Mouse (Mus musculus) spleen, postnatal 36 days (tissue): Measurements from ENCODE around the gene Fam213b.

Experiments used
- DNase-seq, 2 experiments: peaks; one replicate each; pipeline ENCODE4 v3.0.0; 2022; ENCODE audit warnings: low spot score in 2 of 2, mixed read lengths in 1 of 2

Gene Fam213b

GRCm38 (mm10) chr4:154898506-154899446 is at the start of gene Fam213b:
TSS of gene Fam213b (minus strand) at chr4:154899135.
- peak; percentile 82 to 85 for DNase-seq

GRCm38 (mm10) chr4:154948066-154948939 is 49.4 kb upstream of the Fam213b start:
- DNase-seq = no peak

- DNase-seq = no peak
Observed at GRCm38 (mm10) chr4:154946319-154946718, 47.4 kb upstream of the Fam213b start.

GRCm38 (mm10) chr4:154944121-154944590 is 45.2 kb upstream of the Fam213b start:
- peak; percentile 85 to 88 for DNase-seq

GRCm38 (mm10) chr4:154943323-154944039 is 44.5 kb upstream of the Fam213b start:
- DNase-seq = no peak

GRCm38 (mm10) chr4:154942632-154943322 is 43.8 kb upstream of the Fam213b start:
- peak; percentile 58 to 59 for DNase-seq

- no peak for DNase-seq
Observed at GRCm38 (mm10) chr4:154941831-154942230, 42.9 kb upstream of the Fam213b start.

GRCm38 (mm10) chr4:154940156-154940555 is 41.2 kb upstream of the Fam213b start:
- peak; percentile 63 to 66 for DNase-seq

- no peak for DNase-seq
Observed at GRCm38 (mm10) chr4:154937746-154938145, 38.8 kb upstream of the Fam213b start.

- DNase-seq = peak; percentile 50 to 61
Observed at GRCm38 (mm10) chr4:154936542-154937255, 37.8 kb upstream of the Fam213b start.

- DNase-seq = no peak
Observed at GRCm38 (mm10) chr4:154935788-154936187, 36.9 kb upstream of the Fam213b start.

- DNase-seq = no peak
Observed at GRCm38 (mm10) chr4:154934800-154935199, 35.9 kb upstream of the Fam213b start.

- no peak for DNase-seq
Observed at GRCm38 (mm10) chr4:154933306-154933907, 34.5 kb upstream of the Fam213b start.

- DNase-seq = peak; percentile 60 to 74
Observed at GRCm38 (mm10) chr4:154929088-154929660, 30.2 kb upstream of the Fam213b start.

GRCm38 (mm10) chr4:154928395-154929087 is 29.6 kb upstream of the Fam213b start, which contains the start of gene Tnfrsf14:
TSS of gene Tnfrsf14 (minus strand) at chr4:154928563.
- DNase-seq = peak in 1 of 2 experiments; percentile 68

GRCm38 (mm10) chr4:154927899-154928337 is 29.0 kb upstream of the Fam213b start:
- DNase-seq = peak; percentile 66 to 77

- DNase-seq = no peak
Observed at GRCm38 (mm10) chr4:154926969-154927898, 28.3 kb upstream of the Fam213b start.
